Mouse (Mus musculus): ENCODE measurements at regions not wholly inside any gene's neighbourhood (a gene's known extent, or its start where the extent isn't known, plus 50 kb on each side); places are given as distances from the start of the nearest gene placed in this dataset.

- DNase-seq (ENCODE audit: low spot score) = no peak
These were observed 684.9 kb downstream of the Fat4 start for GRCm38 (mm10) chr3:39571444-39572237.

- no peak for DNase-seq (ENCODE audit: low spot score)
These were observed 688.5 kb downstream of the Fat4 start for GRCm38 (mm10) chr3:39575200-39575599.

- no peak for DNase-seq (ENCODE audit: low spot score)
These were observed 704.6 kb downstream of the Fat4 start for GRCm38 (mm10) chr3:39591312-39591711.

DNA sequence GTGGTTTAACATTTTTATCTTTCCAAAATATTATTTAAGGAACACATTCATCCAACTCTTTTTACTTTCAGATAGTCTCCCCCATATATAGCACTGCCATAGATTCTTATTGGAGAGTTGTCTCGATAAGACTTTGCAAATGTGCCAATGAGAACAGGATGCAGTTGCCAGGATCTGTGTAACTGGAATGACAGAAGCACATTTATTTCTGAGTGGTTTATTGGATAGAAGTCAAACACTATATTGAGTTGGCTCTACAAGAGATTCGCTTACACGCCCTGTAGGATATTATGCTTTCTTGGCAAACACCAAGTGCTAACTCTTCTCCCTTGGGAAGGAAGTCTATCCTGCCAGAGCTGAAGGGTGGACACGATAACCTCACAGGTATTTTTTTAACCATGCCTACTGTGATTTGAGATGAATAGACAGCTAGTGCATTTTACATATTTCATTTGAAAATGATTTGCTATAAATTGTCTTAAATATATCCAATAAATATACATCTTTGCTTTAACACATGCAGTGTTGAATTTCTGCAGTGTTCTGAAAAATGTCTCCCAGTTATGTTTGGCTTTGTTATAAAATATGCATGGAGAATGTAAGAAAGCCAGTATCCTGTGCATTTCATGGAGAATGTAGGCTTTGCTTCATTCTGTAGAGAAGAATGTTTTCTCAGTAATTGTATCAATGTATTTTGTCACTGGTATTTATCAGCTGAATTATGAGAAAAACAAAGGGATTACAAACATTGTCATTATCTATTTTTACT, 705.8 kb downstream of the Fat4 start:
- DNase-seq (ENCODE audit: low spot score) = no peak

DNA sequence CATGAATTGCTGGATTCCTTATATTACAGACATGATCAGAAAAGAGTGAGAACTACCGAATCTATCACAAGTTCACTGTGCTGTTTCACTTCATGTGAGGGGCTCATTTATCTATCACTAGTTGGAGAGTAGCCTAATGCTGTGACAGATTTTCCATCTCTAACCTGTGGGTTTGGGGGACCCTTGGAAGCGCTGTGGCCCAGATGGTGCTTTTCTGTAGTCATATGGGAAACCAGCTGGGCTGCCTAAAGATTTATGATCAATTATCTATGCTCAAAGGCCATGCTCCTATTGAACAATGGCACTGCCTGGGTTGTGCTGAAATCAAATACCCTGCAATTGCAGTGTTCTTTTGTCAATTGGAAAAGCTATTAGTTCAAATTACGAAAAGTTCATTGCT, 723.2 kb downstream of the Fat4 start:
- no peak for DNase-seq (ENCODE audit: low spot score)

- no peak for DNase-seq (ENCODE audit: low spot score)
These were observed 725.7 kb downstream of the Fat4 start for GRCm38 (mm10) chr3:39612408-39612807.

DNA sequence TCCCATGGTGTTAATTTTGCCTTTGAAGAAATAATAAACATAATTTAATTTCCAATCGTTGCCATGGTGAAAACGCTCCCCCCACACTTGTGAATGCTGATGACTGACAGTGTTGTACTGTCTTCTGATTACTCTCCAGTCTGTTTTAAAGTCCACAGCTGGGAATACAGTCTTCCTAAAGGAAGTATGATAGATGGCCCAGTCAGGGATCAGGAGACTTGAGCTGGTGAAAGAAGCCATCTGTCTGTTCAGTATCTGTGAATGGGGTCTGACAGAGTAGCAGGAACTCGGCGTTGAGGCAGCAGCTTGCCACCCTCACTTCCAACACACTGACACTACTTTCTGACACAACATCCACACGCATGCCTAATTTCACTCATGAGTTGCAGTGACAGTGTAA, 751.2 kb downstream of the Fat4 start:
- no peak for DNase-seq (ENCODE audit: low spot score)

GRCm38 (mm10) chr3:39643194-39643593, 756.5 kb downstream of the Fat4 start:
- no peak for DNase-seq (ENCODE audit: low spot score)

GRCm38 (mm10) chr3:39666817-39667216, 780.1 kb downstream of the Fat4 start:
- no peak for DNase-seq (ENCODE audit: low spot score)

DNA sequence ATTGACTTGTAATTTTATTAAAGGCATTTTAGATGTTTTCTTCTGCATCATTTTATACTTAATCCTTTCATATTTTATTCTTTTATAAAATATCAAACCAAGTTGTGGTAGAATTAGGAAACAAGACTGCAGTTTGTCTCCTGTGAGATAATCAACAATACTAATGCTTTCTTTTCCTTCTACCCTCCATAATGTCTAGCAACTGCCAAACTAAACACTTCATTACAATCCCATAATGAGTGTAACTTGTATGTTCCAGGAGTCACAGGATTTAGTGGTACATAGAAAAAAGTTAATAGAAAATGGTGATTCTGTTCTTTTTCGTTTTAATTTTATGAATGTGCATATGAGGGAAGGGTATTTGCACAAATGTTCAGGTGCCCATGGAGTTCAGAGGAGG, 782.4 kb downstream of the Fat4 start:
- DNase-seq (ENCODE audit: low spot score) = no peak

DNA sequence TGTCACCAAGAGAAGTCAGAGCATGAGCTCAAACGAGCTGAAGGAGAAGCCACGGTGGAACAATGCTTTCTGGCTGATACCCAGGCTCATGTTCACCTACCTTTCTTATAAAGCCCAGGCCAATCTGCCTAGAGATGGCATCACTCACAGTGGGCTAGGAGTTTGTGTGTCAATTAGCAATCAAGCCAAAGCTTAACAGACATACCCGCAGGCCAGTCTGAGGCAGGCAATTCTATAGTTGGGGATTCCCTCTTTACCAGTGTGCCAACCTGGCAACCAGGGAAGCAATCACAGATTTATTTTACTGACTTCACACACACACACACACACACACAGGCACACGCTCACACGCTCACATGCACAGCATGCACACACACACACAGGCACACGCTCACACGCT, 787.3 kb downstream of the Fat4 start:
- no peak for DNase-seq (ENCODE audit: low spot score)

DNA sequence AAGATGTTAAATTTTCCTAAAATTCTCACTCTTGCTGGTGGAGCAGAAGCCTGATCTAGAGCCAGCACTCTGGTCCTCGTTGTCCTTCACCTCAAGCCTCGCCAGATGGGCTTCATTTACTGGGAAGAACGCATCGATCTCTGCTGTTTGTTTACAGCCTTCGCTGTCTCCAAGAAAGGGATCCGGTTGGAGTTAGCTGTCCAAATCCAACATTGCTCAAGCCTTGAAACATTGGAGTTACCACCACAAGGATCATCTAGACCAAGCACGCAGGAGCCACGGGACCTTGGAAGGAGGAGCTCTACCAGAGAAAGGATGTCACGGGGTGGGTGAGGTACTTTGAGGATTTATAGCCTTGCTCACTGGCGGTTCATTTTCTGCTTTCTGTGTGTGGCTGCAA, 788.2 kb downstream of the Fat4 start:
- peak; percentile 5 for DNase-seq (ENCODE audit: low spot score)

GRCm38 (mm10) chr3:39705610-39706009, 818.9 kb downstream of the Fat4 start:
- no peak for DNase-seq (ENCODE audit: low spot score)

GRCm38 (mm10) chr3:39712795-39713709, 818.0 kb upstream of the Intu start:
- DNase-seq (ENCODE audit: low spot score) = no peak

DNA sequence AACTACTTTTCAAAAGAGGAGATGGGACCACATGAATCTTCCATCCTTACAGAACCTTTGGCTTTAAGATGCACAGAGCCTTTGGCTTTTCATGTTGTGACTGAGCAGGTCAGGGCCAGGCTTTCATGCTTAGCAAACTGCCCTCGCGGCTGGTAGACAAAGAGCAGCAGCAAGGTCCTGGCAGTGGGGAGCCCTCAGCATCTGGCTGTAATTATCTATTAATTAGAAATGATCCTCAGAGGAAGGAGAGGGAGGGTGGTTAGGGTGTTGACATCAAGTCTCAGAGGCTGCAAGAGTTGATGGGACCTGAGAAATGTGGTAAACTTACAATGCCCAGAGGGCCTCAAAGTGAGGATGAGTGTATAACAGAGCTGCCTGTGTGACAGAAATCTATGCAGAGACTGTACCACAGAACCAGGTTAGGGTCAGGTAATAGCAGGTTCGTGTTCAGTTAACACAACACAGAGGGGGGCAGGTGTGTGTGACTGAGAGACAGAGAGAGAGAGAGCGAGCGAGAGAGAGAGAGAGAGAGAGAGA, 817.0 kb upstream of the Intu start:
- DNase-seq (ENCODE audit: low spot score) = no peak

DNA sequence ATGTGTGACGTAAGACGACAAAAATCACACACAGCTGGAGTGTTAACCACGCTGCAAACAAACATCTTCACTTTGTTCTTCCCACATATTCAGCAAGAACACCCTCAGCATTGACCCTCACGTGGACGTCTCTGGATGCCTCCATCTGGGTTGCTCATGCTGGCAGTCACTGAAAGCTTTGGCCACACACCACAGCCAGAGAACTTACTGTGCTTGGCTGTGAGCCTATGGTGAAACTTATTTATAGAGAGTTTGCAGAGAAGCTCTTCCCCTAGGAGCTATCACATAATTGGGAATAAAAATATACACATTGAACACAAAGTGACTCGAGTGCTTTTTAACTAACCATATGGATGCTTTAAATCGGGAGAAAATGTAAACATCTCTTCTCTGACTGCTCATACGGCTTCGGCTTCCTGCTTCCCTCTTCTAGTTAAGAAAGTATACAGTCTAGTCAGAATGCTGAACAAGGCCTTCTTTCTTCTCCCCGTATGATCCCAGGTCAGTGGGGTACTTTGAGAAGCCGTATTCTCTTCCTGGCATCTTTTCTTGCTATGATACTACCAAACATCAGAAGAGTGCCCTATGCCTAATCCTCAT, 812.0 kb upstream of the Intu start:
- DNase-seq (ENCODE audit: low spot score) = peak; percentile 72

DNA sequence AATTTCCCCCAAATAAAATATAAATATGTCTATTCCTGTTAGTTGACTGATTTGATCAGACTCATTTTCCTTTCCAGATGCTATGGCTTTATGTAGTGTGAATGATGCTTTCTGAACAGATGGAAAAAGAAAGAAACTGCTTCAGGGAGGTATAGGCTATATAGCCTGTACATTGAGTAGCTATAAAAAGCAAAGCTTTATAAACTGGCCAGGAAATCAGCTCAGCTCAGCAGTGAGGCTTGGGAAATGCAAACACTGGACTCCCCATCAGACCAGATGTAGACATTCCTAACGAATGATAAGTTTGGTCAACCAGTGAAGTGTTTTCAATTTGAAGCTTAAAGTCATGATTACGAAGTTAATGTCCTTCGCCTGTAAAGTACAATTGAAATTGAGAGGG, 805.3 kb upstream of the Intu start:
- no peak for DNase-seq (ENCODE audit: low spot score)

DNA sequence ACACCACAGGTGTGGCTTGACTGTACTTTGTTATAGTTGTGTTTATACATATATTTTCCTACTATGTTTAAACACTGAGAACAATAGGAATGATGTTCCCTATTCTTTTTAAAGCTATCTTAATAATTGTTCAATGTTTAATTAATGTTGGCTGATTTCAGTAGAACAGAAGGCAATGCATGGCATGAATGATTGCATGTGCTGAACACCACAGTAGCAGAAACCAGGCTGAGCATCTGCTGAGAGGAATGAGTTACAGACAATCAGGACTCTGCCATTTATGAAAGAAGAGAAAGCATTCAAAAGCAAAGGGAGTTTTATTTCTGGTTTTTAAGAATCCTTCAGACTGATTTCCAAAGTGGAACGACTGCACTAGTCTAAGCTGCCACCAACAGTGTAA, 794.4 kb upstream of the Intu start:
- no peak for DNase-seq (ENCODE audit: low spot score)

DNA sequence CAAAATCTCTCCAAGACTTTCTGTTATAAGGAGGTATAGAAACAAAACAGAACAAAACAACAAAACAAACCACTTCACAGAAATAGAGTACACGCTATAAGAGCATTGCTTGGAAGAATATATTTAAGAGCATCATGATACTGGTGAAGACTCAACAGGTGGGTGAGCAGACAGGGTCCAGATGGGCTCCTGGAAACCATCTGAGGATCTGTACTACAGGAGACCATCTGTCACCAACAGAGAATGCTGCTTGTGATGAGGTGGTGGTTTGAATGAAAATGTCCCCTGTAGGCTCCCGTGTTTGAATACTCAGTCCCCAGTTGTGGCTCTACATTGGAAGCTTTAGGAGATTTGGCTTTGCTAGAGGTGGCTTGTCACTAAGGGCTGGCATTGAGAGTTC, 785.1 kb upstream of the Intu start:
- no peak for DNase-seq (ENCODE audit: low spot score)

GRCm38 (mm10) chr3:39768981-39769568, 762.0 kb upstream of the Intu start:
- DNase-seq (ENCODE audit: low spot score) = no peak

Data from gastrocnemius, adult 18-20 months (tissue).